22 mouse cellular contexts compared by ENCODE assay signal in the genomic region with DNA sequence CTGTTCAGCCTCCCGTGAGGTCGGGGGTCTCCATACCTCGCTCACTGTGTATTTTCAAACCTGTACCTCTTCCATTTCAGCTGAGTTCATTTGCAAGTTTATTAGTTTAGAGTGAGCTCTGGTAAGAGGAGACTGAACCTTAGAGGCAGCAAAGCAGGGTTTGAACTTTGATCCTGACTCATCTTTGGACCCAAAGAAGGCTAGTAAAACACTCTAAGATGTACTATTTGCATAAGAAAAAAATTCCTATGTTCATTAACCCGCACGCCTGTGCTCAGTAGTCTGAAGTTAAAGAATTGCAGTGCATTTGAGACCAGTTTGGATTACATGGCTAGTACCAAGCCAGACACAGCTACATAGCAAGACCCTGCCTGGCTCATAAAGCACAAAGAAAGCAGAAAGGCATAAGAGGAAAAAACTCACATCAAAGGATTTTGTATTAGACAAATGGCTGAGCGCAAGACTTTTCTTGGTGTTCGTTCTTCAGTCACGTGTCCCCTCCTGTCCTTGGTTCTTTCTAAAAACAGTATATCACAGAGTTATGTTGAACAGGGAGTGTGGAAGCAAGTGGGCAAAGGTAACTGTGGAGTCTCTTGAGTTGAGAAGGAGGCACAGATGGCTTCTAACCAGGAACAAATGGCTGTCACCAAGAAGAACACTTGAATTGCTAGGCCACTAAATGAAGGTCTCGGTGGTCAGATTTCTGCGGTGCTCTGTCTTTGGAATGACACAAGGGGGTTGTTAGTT. TPM values are rescaled to one million over a fixed set of nuclear protein-coding genes. Genes with fewer than 3 reads are reported as not detected.
DNase-seq lines count a peak whose midpoint lies in the region; ATAC-seq and TF ChIP-seq lines count a peak whose summit lies in the region.
"Had no signal": no experiment of that assay in that cellular context is flagged by ENCODE, and none has a peak within 500 bp of the region (broad histone marks: within the 10 kb centered on the region; RNA-seq: fewer than 3 reads in every experiment).

No protein-coding gene starts in this region.

- no peaks in the 10 kb centered on the region for H3K9me3 ChIP-seq in hindbrain, embryonic 10.5 days
- no peaks in the 10 kb centered on the region for H3K9me3 ChIP-seq in hindbrain, embryonic 14.5 days (ENCODE audit: control insufficient read depth, low read length)
- no peaks in the 10 kb centered on the region for H3K9me3 ChIP-seq in kidney, postnatal 0 days (replicated peaks; ENCODE audit: low read length)
- H3K9me3 ChIP-seq: heart, embryonic 12.5 days; hindbrain, embryonic 13.5 days had no signal

- no peaks in the 10 kb centered on the region for H3K27me3 ChIP-seq in hindbrain, embryonic 10.5 days (ENCODE audit: insufficient read depth, poor library complexity, severe bottlenecking)
- H3K27me3 ChIP-seq in hindbrain, embryonic 14.5 days (ENCODE audit: control insufficient read depth, insufficient read depth, low read length), result no peaks in the 10 kb centered on the region
- H3K27me3 ChIP-seq in kidney, postnatal 0 days (ENCODE audit: insufficient read depth, low read length), result no peaks in the 10 kb centered on the region
- H3K27me3 ChIP-seq: heart, embryonic 12.5 days; hindbrain, embryonic 13.5 days; Patski had no signal

- no peak overlapping the region for H3K4me3 ChIP-seq in hindbrain, embryonic 10.5 days
- no peak overlapping the region for H3K4me3 ChIP-seq in hindbrain, embryonic 14.5 days (replicated peaks; ENCODE audit: low read length)
- H3K4me3 ChIP-seq in kidney, postnatal 0 days (replicated peaks; ENCODE audit: low read depth, low read length), result no peak overlapping the region
- H3K4me3 ChIP-seq: heart, embryonic 12.5 days; hindbrain, embryonic 13.5 days had no signal

- no peak overlapping the region for H3K4me2 ChIP-seq in hindbrain, embryonic 14.5 days (replicated peaks)
- no peak overlapping the region for H3K4me2 ChIP-seq in kidney, postnatal 0 days (ENCODE audit: low read length)
- H3K4me2 ChIP-seq: heart, embryonic 12.5 days; hindbrain, embryonic 13.5 days; liver, embryonic 11.5 days had no signal

- WGBS in hindbrain, embryonic 10.5 days, result 78% methylated on average over 10 of the region's 10 CpGs
- 82% methylated on average over 10 of the region's 10 CpGs for WGBS in hindbrain, embryonic 14.5 days
- WGBS in kidney, postnatal 0 days, result 50% methylated on average over 10 of the region's 10 CpGs

- ATAC-seq in hindbrain, embryonic 14.5 days (ENCODE audit: low FRiP score), result no peak
- peak; percentile 85 for ATAC-seq in kidney, postnatal 0 days (replicated peaks; ENCODE audit: low FRiP score, low read depth)
- ATAC-seq in erythroid progenitor cell, adult 5-6 weeks (replicated peaks; ENCODE audit: low FRiP score, poor library complexity, severe bottlenecking), result no peak
- ATAC-seq: CD4-positive, CD25-positive, alpha-beta regulatory T cell, adult 4 months; forebrain, embryonic 16.5 days; Patski had no signal

- H3K9ac ChIP-seq in hindbrain, embryonic 14.5 days, result no peak overlapping the region
- H3K9ac ChIP-seq in kidney, postnatal 0 days (ENCODE audit: low read depth, low read length), result no peak overlapping the region
- H3K9ac ChIP-seq: heart, embryonic 12.5 days; hindbrain, embryonic 13.5 days had no signal

- H3K36me3 ChIP-seq in hindbrain, embryonic 10.5 days, result no peaks in the 10 kb centered on the region
- H3K36me3 ChIP-seq in hindbrain, embryonic 14.5 days (replicated peaks; ENCODE audit: control insufficient read depth, insufficient read depth), result no peaks in the 10 kb centered on the region
- H3K36me3 ChIP-seq in kidney, postnatal 0 days (ENCODE audit: insufficient read depth, low read length), result no peaks in the 10 kb centered on the region
- H3K36me3 ChIP-seq: heart, embryonic 12.5 days; hindbrain, embryonic 13.5 days had no signal

- 0 out of 2 replicates have a peak overlapping the region, but pooled peaks have one; percentile 45 for H3K27ac ChIP-seq in hindbrain, embryonic 10.5 days
- no peak overlapping the region for H3K27ac ChIP-seq in hindbrain, embryonic 14.5 days
- H3K27ac ChIP-seq in kidney, postnatal 0 days, result peak overlapping the region; percentile 74
- H3K27ac ChIP-seq: hindbrain, embryonic 13.5 days had no signal

- peaks cover 9% of the 10 kb centered on the region for H3K4me1 ChIP-seq in hindbrain, embryonic 10.5 days (replicated peaks)
- H3K4me1 ChIP-seq in hindbrain, embryonic 14.5 days (replicated peaks; ENCODE audit: control insufficient read depth, insufficient read depth, low read length), result no peaks in the 10 kb centered on the region
- no peaks in the 10 kb centered on the region for H3K4me1 ChIP-seq in kidney, postnatal 0 days (replicated peaks; ENCODE audit: insufficient read depth, low read length)
- H3K4me1 ChIP-seq: heart, embryonic 12.5 days; hindbrain, embryonic 13.5 days had no signal

- TF ChIP-seq CTCF in kidney, postnatal 0 days (IDR thresholded peaks at IDR 0.05; ENCODE audit: low read depth), result no peak

- DNase-seq in hindbrain, embryonic 10.5 days (ENCODE audit: low spot score), result no peak
- DNase-seq in hindbrain, embryonic 14.5 days (ENCODE audit: low spot score), result no peak
- DNase-seq in kidney, adult 18-20 months, result peak; percentile 35
- DNase-seq in kidney, postnatal 0 days (ENCODE audit: low spot score), result peak; percentile 27
- peak; percentile 74 for DNase-seq in yolk sac, embryonic 10.5 days (ENCODE audit: low spot score)
- no peak for DNase-seq in adrenal gland, adult 8-10 months
- DNase-seq: adrenal gland, postnatal 10 days; cerebellum, postnatal 10 days; heart, postnatal 14 days; lung, adult 2 months; retina, postnatal 1 day; right cerebral cortex, postnatal 4 days; thymus, postnatal 14 days had no signal

RNA-seq across cellular contexts. Expression of a gene that starts 1.8 kb away (rescaled TPM):
- polyA plus RNA-seq in hindbrain, embryonic 10.5 days (2016; fragmentation: Nextera tagmentation; extraction: Ambion mirVana), result 0.27 and 0.36 TPM in 2 replicates
- 0.31 and 0.88 TPM in 2 replicates for polyA plus RNA-seq in hindbrain, embryonic 14.5 days (2014; fragmentation: Nextera tagmentation; extraction: Ambion mirVana)
- 2.2 and 2.3 TPM in 2 replicates for polyA plus RNA-seq in kidney, postnatal 0 days (2015; fragmentation: Nextera tagmentation; extraction: Ambion mirVana)
- 1 to 10 TPM in 2 of 4 experiments, under 1 TPM in 2; 0.25 to 3.6 (median 0.89) TPM for total RNA-seq in adrenal gland, adult 8-10 months (2022)
- total RNA-seq in erythroid progenitor cell, adult 5-6 weeks (2015; ENCODE audit: low replicate concordance), result not detected in 2 replicates
- total RNA-seq in erythroid progenitor cell, adult 5-6 weeks (2017; ENCODE audit: low replicate concordance), result not detected in 2 replicates
- total RNA-seq: ES-E14; left cerebral cortex, postnatal 36 days had no signal
- polyA plus RNA-seq: CD4-positive, CD25-positive, alpha-beta regulatory T cell, adult 4 months; heart, embryonic 12.5 days had no signal

RNA-seq across cellular contexts. Expression of a gene that starts 50.9 kb away (rescaled TPM):
- 11.3 and 11.6 TPM in 2 replicates for polyA plus RNA-seq in hindbrain, embryonic 10.5 days (2016; fragmentation: Nextera tagmentation; extraction: Ambion mirVana)
- 35.6 and 36.6 TPM in 2 replicates for polyA plus RNA-seq in hindbrain, embryonic 14.5 days (2014; fragmentation: Nextera tagmentation; extraction: Ambion mirVana)
- polyA plus RNA-seq in kidney, postnatal 0 days (2015; fragmentation: Nextera tagmentation; extraction: Ambion mirVana), result 82.2 and 82.5 TPM in 2 replicates
- 100 to 1,000 TPM in 2 of 4 experiments, 10 to 100 TPM in 2; 36.8 to 391 (median 229) TPM for total RNA-seq in adrenal gland, adult 8-10 months (2022)
- total RNA-seq in erythroid progenitor cell, adult 5-6 weeks (2015; ENCODE audit: low replicate concordance), result 2.9 TPM in 1 of 2 replicates, not detected in the other
- 1.3 TPM in 1 of 2 replicates, not detected in the other for total RNA-seq in erythroid progenitor cell, adult 5-6 weeks (2017; ENCODE audit: low replicate concordance)

Comparison
In these comparisons a context has a peak if more than half of its experiments do, and no peak if none do; other contexts are left out.
1. DNase-seq: peak in kidney, adult 18-20 months (single experiment), kidney, postnatal 0 days (single experiment) and yolk sac, embryonic 10.5 days (single experiment); none in hindbrain, embryonic 10.5 days (single experiment), hindbrain, embryonic 14.5 days (single experiment) and adrenal gland, adult 8-10 months (single experiment).